Mouse (Mus musculus) leukemia stem cell, adult 10-12 weeks (primary cell): Measurements from ENCODE around the gene Zfp579. TPM values are rescaled to one million over a fixed set of nuclear protein-coding genes. Genes with fewer than 3 reads are reported as not detected.

ENCODE experiments used
- polyA plus RNA-seq: library from polyadenylated mRNA; stranded (reverse); fragments of >175 nt; gene quantifications from 2 replicates; pipeline ENCODE4 v1.2.3, GENCODE M21; 2012; ENCODE audit warnings: low replicate concordance

Gene Zfp579
- polyA plus RNA-seq, result 12.4 and 20.9 TPM in 2 replicates

DNA sequence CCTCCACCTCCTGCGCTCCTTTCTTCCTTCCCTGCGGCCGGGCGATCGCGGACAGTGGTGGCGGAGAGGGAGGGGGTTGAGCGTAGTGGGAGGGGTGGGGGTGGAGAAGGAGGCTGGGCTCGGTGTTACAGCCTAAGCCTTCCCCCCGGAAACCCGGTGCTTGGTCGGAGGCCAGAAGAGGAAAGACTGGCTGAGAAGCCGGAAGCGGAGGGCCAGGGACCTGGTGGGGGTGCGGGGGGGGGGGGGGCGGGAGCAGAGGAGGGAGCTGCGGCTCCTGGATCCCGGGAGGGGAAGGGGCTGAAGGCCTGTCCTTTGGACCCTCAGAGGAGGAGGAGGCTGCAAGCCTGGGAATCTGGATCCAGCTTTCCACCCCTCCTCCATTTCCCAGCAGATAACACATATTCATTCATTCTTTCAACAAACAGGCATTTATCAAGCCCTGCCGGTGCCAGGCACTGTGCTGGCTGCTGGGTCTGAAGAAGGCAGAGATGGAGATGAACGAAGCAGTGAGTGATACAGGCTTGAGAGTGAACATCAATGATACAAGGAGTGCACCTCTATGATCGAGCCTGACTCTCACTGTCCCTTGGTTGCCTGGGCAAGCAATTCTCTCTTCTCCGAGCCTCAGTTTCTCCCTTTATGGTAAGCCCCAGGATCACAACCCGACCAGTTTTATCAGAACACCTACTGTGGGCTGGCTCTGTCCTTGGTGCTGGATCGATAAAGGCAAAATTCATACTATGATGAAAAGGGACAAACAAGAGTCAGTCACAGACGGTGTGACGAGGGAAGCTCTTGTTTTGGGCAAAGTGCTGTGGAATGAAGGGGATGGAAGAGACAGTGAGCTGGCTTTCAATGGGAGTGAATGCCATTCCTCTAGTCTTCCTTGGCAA lies at the start of gene Zfp579:
Gene Zfp579, minus strand, starts transcription at position 156 of the 893 bp plus-strand sequence.

DNA sequence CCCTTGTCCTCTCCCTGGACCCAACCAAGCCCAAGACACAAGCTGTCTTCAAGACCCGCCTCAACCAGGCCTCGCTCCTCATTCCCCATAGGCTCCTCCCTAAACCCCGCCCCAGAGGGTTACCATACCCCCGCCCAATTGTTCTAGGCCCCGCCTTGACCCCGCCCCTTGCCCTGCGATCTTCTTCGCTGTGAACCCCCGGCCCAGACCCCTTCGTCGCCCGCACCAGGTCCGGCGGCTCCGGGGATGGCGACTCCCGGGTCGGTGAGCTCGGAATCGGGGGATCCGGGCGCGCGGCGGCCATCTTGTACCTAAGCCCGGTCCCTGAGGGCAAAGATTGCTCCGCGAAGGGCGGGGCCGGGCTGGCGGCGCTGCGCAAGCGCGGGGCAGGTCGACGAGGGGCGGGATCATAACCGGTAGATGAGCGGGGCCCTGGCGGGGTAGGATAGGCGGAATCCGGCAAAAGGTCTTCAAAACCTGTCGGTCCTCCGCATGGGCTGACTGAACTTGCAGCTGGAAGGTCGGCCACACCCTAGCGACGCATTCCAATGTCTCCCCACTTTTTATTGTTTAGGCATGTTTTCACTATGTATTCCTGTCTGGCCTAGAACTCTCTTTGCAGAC lies 42.3 kb upstream of the Zfp579 start, which contains the start of gene Zfp784:
Gene Zfp784, minus strand, starts transcription at position 338 of the 624 bp plus-strand sequence.

GRCm38 (mm10) chr7:5033818-5034217 lies 37.9 kb upstream of the Zfp579 start, which contains the start of gene 4632433K11Rik:
Gene 4632433K11Rik (plus strand): TSS chr7:5034118.

DNA sequence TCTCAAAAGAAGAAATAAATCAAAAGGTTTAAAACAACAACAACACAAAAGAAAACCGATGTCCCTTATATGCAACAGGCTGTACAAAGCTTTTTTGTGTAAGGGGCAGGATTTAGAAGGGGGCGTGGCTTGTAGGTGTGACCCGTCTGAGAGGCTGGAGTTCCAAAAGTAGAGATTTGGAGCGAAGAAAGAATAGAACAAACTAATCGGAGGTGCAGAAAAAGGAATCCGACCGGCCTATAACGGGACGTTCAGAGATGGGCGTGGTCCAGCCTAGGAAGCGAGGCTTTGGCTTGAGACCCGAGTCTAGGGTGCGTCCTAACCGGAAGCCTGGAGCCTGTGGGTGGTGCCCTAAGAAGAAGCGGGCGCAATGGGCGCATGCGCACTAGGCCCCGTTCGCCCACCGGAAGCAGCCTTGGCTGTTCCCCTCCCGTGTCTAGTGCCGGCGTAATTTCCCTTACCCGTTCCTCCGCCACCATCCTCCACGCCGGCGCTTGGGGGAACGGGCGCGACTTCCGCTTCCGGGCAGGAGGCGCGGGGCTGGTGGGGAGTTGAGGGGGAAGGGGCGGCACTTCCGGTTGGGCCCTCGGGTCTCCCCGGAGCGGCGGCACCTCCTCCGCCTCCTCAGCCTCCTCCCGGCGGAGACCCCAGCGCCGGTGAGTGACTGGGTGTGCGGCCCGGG lies 24.2 kb upstream of the Zfp579 start, which contains the start of the genes Zfp865 and Ccdc106:
Gene Zfp865, plus strand, starts transcription at position 377 of the 682 bp plus-strand sequence.
Gene Ccdc106, plus strand, starts transcription at position 554 of the 682 bp plus-strand sequence.

DNA sequence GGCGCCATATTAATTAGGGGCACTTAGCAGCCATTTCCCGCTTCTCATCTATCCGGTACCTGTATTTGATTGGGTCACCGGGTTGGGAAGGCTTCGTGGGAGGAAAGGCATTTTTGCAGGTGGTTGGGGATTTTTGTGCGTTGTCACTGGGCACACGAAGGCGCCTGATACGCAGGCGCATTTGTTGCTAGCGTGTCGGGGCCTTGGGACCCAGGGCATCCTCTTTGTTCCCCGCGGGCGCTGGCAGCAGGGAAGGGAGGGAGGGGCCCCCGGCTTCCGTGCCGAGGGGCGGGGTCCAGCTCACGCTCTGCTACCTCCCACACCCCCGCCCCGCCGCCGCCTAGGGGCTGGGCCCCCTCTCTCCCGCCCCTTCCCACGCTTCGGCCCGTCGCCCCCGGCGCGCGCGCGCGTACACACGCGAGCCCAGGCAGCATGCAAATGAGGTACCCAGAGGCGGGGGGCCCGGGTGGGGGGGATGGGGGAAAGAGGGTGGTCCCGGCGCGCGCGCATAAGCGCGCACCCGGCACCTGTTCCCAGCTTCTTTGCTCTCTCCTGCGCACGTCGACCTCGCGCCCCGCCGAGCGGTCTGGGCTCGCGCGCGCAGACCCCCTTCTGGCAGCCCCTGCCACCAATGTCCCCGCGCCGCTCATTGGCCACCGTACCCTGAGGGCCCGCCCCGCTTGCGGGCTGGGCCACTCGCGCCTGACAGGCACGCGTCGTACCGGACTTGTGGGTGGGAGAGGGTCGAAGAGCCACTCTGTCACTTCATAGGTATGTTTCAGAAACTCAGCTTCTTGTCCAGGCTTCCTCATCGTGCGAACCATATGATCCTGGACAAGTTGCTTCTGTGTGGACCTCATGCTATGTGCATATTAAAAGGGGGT lies 19.4 kb upstream of the Zfp579 start, which contains the start of gene Gm44973:
Gene Gm44973, plus strand, starts transcription at position 379 of the 884 bp plus-strand sequence.

DNA sequence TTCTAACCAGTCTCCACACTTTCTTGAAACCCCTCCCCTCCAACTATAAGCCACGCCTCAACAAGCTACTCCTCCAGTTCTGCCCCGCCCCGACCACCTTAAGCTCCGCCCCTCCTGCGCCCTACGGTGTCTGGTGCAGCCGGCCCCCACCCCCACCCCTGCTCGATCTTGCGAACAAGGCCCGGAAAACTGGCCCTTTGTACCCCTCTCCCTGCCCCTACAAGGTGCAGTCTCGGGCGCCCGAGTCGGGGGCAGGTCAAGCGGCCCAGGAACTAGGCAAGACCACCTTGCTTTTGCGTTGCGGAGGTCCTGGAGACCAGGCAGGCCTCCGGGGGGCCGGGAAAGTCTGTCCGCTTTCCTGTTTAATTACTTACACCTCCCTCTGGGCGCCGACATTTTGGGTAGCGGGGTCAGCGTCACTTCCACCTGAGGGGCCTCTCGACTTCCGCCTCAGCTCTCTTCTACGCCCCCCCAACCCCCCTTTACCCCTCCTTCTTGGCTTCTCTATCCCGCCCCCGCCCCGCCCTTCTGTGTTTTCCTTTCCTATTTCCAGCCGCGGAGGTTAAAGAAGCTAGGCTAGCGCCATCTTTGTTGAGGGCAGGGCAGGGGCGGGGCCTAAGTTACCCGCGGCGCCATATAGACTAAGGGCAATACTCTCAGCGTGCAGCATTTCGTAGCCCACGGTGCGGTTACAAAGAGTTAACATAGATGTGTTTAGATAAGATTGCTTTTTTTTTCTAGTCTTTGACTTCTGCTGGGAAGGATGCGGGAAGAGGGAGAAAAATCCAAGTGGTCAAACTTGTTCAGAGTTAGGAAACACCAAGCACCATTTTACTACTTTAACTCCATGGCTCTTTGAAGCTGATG lies 18.5 kb upstream of the Zfp579 start, which contains the start of the genes Zfp524 and Fiz1:
Gene Zfp524, plus strand, starts transcription at position 165 of the 867 bp plus-strand sequence.
Gene Fiz1, minus strand, starts transcription at position 447 of the 867 bp plus-strand sequence.

GRCm38 (mm10) chr7:4971068-4971467 lies 24.9 kb downstream of the Zfp579 start, which contains the start of gene Sbk3:
Gene Sbk3 (minus strand): TSS chr7:4971168.

DNA sequence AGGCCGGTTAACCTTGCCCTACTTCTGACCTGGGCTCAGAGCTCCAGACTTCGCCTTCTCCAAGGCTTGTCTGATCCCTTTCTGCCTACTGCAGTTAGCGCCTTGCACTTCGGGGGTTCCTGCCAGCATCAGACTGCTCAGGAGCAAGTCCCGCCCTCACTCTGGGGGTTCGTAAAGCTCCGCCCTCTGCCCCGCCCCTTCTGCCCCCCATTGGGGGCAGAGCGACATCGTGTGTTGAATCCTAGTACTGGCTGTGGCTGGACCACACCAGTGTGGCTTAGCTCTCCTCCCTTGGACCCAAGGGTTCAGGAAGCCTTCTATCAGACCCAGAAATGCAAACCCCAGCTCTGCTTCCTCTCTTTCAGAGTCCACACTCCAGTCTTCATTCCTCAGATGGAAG lies 31.7 kb downstream of the Zfp579 start, which contains the start of gene Sbk2:
Gene Sbk2, minus strand, starts transcription at position 135 of the 400 bp plus-strand sequence.

Other genes with a start within 250 kb of the Zfp579 start
- 70.9 and 249 TPM in 2 replicates for gene Cox6b2, start 243.1 kb downstream of the Zfp579 start, polyA plus RNA-seq
- gene Fam71e2, start 224.9 kb downstream of the Zfp579 start, polyA plus RNA-seq, result not detected in 2 replicates
- 0.17 and 0.43 TPM in 2 replicates for gene Il11, start 213.3 kb downstream of the Zfp579 start, polyA plus RNA-seq
- not detected in 2 replicates for gene Tmem190, start 213.2 kb downstream of the Zfp579 start, polyA plus RNA-seq
- 141 and 302 TPM in 2 replicates for gene Tmem238, start 206.5 kb downstream of the Zfp579 start, polyA plus RNA-seq
- 2,040 and 3,887 TPM in 2 replicates for gene Rpl28, start 203.3 kb downstream of the Zfp579 start, polyA plus RNA-seq
- 297 and 1,174 TPM in 2 replicates for gene Ube2s, start 183.6 kb downstream of the Zfp579 start, polyA plus RNA-seq
- gene Shisa7, start 151.5 kb downstream of the Zfp579 start, polyA plus RNA-seq, result 0.09 TPM in 1 of 2 replicates, not detected in the other
- 0.36 and 0.54 TPM in 2 replicates for gene Isoc2b, start 125.9 kb downstream of the Zfp579 start, polyA plus RNA-seq
- 2.1 and 10.8 TPM in 2 replicates for gene Isoc2a, start 119.0 kb downstream of the Zfp579 start, polyA plus RNA-seq
- gene Gm36210, start 89.6 kb downstream of the Zfp579 start, polyA plus RNA-seq, result 0.27 TPM in 1 of 2 replicates, not detected in the other
- gene Zfp628, start 80.9 kb downstream of the Zfp579 start, polyA plus RNA-seq, result 71.6 and 77.8 TPM in 2 replicates
- gene Nat14, start 74.1 kb downstream of the Zfp579 start, polyA plus RNA-seq, result 2.4 and 2.5 TPM in 2 replicates
- gene Ssc5d, start 70.4 kb downstream of the Zfp579 start, polyA plus RNA-seq, result 0.38 and 0.55 TPM in 2 replicates
- gene Sbk2, start 31.8 kb downstream of the Zfp579 start, polyA plus RNA-seq, result 0.20 and 0.42 TPM in 2 replicates
- not detected in 2 replicates for gene Sbk3, start 25.0 kb downstream of the Zfp579 start, polyA plus RNA-seq
- 84.6 and 112 TPM in 2 replicates for gene Zfp524, start 18.3 kb upstream of the Zfp579 start, polyA plus RNA-seq
- gene Fiz1, start 18.5 kb upstream of the Zfp579 start, polyA plus RNA-seq, result 21.6 and 58.9 TPM in 2 replicates
- 33.3 TPM in 1 of 2 replicates, not detected in the other for gene Gm44973, start 19.3 kb upstream of the Zfp579 start, polyA plus RNA-seq
- gene Zfp865, start 24.2 kb upstream of the Zfp579 start, polyA plus RNA-seq, result 98.5 and 146 TPM in 2 replicates
- gene Ccdc106, start 24.4 kb upstream of the Zfp579 start, polyA plus RNA-seq, result 0.44 and 1.1 TPM in 2 replicates
- not detected in 2 replicates for gene 4632433K11Rik, start 38.0 kb upstream of the Zfp579 start, polyA plus RNA-seq
- 2.2 and 2.8 TPM in 2 replicates for gene Zfp784, start 42.3 kb upstream of the Zfp579 start, polyA plus RNA-seq
- gene Zfp580, start 55.4 kb upstream of the Zfp579 start, polyA plus RNA-seq, result 8.1 and 27.6 TPM in 2 replicates
- gene U2af2, start 66.0 kb upstream of the Zfp579 start, polyA plus RNA-seq, result 584 and 990 TPM in 2 replicates
- 1,843 and 1,854 TPM in 2 replicates for gene Epn1, start 84.1 kb upstream of the Zfp579 start, polyA plus RNA-seq
- not detected in 2 replicates for gene Rfpl4, start 120.8 kb upstream of the Zfp579 start, polyA plus RNA-seq
- not detected in 2 replicates for gene Rasl2-9, start 129.8 kb upstream of the Zfp579 start, polyA plus RNA-seq
- gene Vmn1r55, start 153.5 kb upstream of the Zfp579 start, polyA plus RNA-seq, result 0.02 TPM in 2 replicates
- 0.22 TPM in 1 of 2 replicates, not detected in the other for gene Vmn1r56, start 200.6 kb upstream of the Zfp579 start, polyA plus RNA-seq
- not detected in 2 replicates for gene Vmn1r57, start 222.3 kb upstream of the Zfp579 start, polyA plus RNA-seq